Mouse (Mus musculus) activated CD4-positive, CD25-positive, alpha-beta regulatory T cell, adult 4 months (primary cell): ENCODE data around the gene Krt33a. TPM values are rescaled to one million over a fixed set of nuclear protein-coding genes. Genes with fewer than 3 reads are reported as not detected.

Source experiments
- ATAC-seq: one replicate; pipeline ENCODE4 v1.8.0; 2017
- polyA plus RNA-seq, 2 experiments: library from polyadenylated mRNA; unstranded; fragments of 100-300 nt; shearing (Covaris generic); gene quantifications; one replicate each; pipeline ENCODE4 v1.2.1; 2017

Gene Krt33a
- polyA plus RNA-seq, 2 experiments from 2014 or later: not detected

DNA sequence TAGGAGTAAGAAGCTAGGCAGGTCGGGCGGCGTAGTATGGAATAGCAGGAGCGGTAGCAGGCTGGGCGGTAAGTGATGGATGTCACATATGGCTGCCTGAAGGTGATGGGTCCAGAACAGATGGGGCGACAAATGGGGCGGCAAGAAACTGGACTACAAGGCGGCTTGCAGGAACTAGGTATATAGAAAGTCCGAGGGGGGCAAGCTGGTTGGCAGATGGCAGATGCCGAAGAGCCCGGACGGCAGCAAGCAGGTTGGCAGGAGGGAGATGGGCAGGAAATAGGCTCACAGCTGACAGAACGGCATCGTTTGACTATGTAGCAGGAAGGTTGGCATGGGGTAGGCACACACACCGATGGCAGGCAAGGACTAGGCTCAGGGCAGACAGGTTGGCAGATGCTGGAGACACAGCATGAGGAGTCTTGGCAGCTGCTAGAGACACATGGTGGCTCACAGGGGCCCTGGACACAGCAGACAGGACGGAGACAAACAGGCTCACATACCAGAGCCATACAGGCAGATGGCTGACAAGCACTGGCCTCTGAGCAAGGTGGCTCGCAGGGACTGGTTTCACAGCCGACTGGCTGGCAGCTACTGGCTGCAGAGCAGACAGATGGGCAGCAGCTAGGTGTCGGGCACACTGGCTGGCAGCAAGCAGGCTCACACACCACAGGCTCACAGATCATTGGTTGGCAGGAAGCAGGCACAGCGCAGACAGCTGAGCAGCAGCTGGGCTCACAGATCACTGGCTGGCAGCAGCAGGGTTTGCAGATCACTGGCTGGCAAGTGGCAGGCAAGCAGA is 30.5 kb downstream of the Krt33a start:
- ATAC-seq: no peak

DNA sequence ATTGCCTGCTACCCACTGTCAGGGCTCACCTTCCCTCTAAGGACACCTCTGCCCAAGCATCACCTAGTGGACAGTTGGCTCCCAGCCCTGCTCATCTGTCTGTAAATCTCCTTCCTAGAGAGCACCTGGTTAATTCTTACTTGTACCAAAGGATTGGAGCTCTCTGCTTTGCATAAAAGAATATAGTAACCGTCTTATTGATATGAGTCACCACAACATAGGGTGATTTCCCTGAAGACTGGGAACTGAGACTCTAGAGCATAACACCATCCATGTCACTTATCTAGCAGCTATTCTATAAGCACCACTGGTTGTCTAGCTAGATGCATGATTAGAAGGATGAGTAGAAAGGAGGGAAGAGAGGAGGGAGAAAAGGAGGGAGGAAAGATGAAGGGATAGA is 32.6 kb downstream of the Krt33a start:
- ATAC-seq: no peak

- ATAC-seq: no peak
These were observed 33.3 kb downstream of the Krt33a start for GRCm38 (mm10) chr11:99982731-99983130.

- no peak for ATAC-seq
These were observed 37.1 kb downstream of the Krt33a start, which contains the start of gene Krtap29-1 for GRCm38 (mm10) chr11:99978953-99979352. TSS of gene Krtap29-1 (minus strand) at chr11:99979053.

- ATAC-seq: no peak
These were observed 50.1 kb downstream of the Krt33a start for GRCm38 (mm10) chr11:99965961-99966360.

- ATAC-seq: no peak
These were observed 51.8 kb downstream of the Krt33a start for GRCm38 (mm10) chr11:99964213-99964612.

Other genes with a start within 250 kb of the Krt33a start
- gene Gm11595, start 243.3 kb downstream of the Krt33a start, polyA plus RNA-seq: not detected
- not detected for gene Krtap4-8, start 235.5 kb downstream of the Krt33a start, polyA plus RNA-seq
- not detected for gene Krtap4-9, start 231.0 kb downstream of the Krt33a start, polyA plus RNA-seq
- not detected for gene Gm11596, start 222.7 kb downstream of the Krt33a start, polyA plus RNA-seq
- gene Gm11569, start 217.3 kb downstream of the Krt33a start, polyA plus RNA-seq: not detected
- not detected for gene Gm11554, start 211.8 kb downstream of the Krt33a start, polyA plus RNA-seq
- not detected for gene Krtap4-13, start 206.3 kb downstream of the Krt33a start, polyA plus RNA-seq
- gene Gm11564, start 200.5 kb downstream of the Krt33a start, polyA plus RNA-seq: not detected
- gene 2300003K06Rik, start 178.1 kb downstream of the Krt33a start, polyA plus RNA-seq: not detected
- not detected for gene Krtap4-16, start 164.6 kb downstream of the Krt33a start, polyA plus RNA-seq
- gene Gm11568, start 158.3 kb downstream of the Krt33a start, polyA plus RNA-seq: not detected
- gene Gm11559, start 151.7 kb downstream of the Krt33a start, polyA plus RNA-seq: not detected
- gene Krtap9-1, start 142.8 kb downstream of the Krt33a start, polyA plus RNA-seq: not detected
- gene Gm11567, start 137.0 kb downstream of the Krt33a start, polyA plus RNA-seq: not detected
- not detected for gene Krtap31-1, start 108.3 kb downstream of the Krt33a start, polyA plus RNA-seq
- gene Gm11565, start 101.5 kb downstream of the Krt33a start, polyA plus RNA-seq: not detected
- gene Krtap31-2, start 79.9 kb downstream of the Krt33a start, polyA plus RNA-seq: not detected
- gene Krtap9-5, start 67.7 kb downstream of the Krt33a start, polyA plus RNA-seq: not detected
- gene Krtap29-1, start 37.2 kb downstream of the Krt33a start, polyA plus RNA-seq: not detected
- gene Krtap16-1, start 29.6 kb downstream of the Krt33a start, polyA plus RNA-seq: not detected
- not detected for gene Krtap17-1, start 22.2 kb downstream of the Krt33a start, polyA plus RNA-seq
- not detected for gene Krt33b, start 13.7 kb upstream of the Krt33a start, polyA plus RNA-seq
- gene Krt34, start 25.3 kb upstream of the Krt33a start, polyA plus RNA-seq: not detected
- not detected for gene Krt31, start 34.3 kb upstream of the Krt33a start, polyA plus RNA-seq
- not detected for gene Krt32, start 72.0 kb upstream of the Krt33a start, polyA plus RNA-seq
- gene Krt35, start 80.0 kb upstream of the Krt33a start, polyA plus RNA-seq: not detected
- not detected for gene Krt36, start 89.4 kb upstream of the Krt33a start, polyA plus RNA-seq
- not detected for gene Krt13, start 105.4 kb upstream of the Krt33a start, polyA plus RNA-seq
- not detected for gene Krt15, start 119.7 kb upstream of the Krt33a start, polyA plus RNA-seq
- gene Krt19, start 132.5 kb upstream of the Krt33a start, polyA plus RNA-seq: not detected
- gene Krt9, start 177.0 kb upstream of the Krt33a start, polyA plus RNA-seq: not detected
- gene Krt14, start 191.3 kb upstream of the Krt33a start, polyA plus RNA-seq: not detected
- not detected for gene Krt16, start 232.7 kb upstream of the Krt33a start, polyA plus RNA-seq
- 1 to 10 TPM in 1 of 2 experiments, under 1 TPM in 1; 0.99 to 1.1 TPM for gene Krt17, start 244.8 kb upstream of the Krt33a start, polyA plus RNA-seq